Mouse (Mus musculus) granulocyte monocyte progenitor cell, adult 5-6 weeks (primary cell): ENCODE measurements around the gene Hyal2. TPM values are rescaled to one million over a fixed set of nuclear protein-coding genes. Genes with fewer than 3 reads are reported as not detected.
"Not testable (repeated sequence)": the region's sequence is repeated elsewhere in the genome, so short reads cannot be mapped to it uniquely, and the experiment has no call there.

Experiments used
- ATAC-seq: replicated peaks from 2 replicates; pipeline ENCODE4 v1.8.0; 2016; ENCODE audit warnings: mild to moderate bottlenecking, moderate TSS enrichment, inconsistent platforms; ENCODE audit not compliant: poor library complexity, severe bottlenecking
- total RNA-seq, 2 experiments: library from RNA; stranded (forward) in 1 of 2; stranded (reverse) in 1 of 2; fragments of 200-712, 200-1000 nt in 1 of 2; fragments of >200 nt in 1 of 2; fragmentation: Nextera tagmentation in 1 of 2; gene quantifications; 2 replicates each; pipeline ENCODE4 v1.2.3; 2014 to 2017

The Hyal2 gene
- total RNA-seq, 2 experiments from 2014 or later, result 5.3 to 6.2 TPM

DNA sequence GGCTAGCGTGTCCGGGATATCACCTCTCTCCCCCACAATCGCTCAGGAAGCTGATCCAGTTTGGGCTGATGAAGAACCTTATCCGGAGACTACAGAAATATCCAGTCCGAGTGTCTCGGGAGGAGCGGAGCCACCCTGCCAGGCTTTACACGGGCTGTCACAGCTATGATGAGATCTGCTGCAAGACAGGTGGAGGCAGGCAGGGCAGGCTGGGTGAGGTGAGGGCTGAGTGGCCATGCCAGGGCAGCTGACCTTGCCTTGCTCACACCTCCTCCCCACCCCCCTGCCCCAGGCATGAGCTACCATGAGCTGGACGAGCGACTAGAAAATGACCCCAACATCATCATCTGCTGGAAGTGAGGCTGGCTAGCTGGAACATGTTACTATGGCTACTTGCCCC is 22.5 kb upstream of the Hyal2 start:
- no peak for ATAC-seq

GRCm38 (mm10) chr9:107545602-107546001 is 22.1 kb upstream of the Hyal2 start:
- ATAC-seq, result no peak

DNA sequence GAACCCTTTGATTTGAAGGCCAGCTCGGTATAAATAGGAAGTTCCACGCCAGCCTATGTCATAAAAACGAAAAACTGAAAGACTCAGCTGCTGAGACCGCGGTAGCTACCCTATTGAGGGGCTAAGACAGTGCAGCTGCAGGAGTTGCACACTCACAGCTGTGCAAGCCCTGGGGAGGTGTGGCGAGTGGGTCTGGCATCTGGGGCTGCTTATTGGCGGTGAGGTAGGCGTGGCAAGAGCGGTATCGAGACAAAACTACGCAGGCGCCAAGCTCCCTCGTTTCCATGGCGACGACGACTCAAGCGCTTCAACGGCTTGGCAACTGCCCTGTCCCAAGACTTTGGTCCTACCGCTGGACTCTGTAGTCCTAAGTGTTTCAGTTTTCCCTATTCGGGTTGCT is 20.7 kb upstream of the Hyal2 start, which contains the start of gene Zmynd10:
Gene Zmynd10, plus strand, starts transcription at position 273 of the 400 bp plus-strand sequence.
- ATAC-seq, result peak; percentile 65

GRCm38 (mm10) chr9:107547957-107548356 is 19.8 kb upstream of the Hyal2 start:
- peak; percentile 26 for ATAC-seq

DNA sequence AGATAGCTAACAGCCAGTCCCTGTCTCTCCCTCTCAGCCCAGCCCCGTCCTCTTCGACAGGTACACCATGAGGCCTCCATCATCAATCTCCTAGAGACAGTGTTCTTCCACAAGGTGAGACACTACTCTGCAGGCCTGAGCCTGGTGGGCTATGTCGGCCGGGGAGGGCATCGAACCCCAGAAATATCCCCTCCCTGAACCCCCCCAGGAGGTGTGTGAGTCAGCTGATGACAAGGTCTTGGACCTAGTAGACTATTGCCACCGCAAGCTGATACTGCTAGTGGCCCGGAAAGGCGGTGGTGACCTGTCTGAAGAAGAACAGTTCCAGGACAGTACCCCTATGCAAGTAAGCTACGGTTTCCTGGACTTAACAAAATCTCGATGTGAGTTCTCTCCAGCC is 18.9 kb upstream of the Hyal2 start:
- ATAC-seq, result no peak

GRCm38 (mm10) chr9:107549297-107550074 is 18.3 kb upstream of the Hyal2 start:
- ATAC-seq, result no peak

DNA sequence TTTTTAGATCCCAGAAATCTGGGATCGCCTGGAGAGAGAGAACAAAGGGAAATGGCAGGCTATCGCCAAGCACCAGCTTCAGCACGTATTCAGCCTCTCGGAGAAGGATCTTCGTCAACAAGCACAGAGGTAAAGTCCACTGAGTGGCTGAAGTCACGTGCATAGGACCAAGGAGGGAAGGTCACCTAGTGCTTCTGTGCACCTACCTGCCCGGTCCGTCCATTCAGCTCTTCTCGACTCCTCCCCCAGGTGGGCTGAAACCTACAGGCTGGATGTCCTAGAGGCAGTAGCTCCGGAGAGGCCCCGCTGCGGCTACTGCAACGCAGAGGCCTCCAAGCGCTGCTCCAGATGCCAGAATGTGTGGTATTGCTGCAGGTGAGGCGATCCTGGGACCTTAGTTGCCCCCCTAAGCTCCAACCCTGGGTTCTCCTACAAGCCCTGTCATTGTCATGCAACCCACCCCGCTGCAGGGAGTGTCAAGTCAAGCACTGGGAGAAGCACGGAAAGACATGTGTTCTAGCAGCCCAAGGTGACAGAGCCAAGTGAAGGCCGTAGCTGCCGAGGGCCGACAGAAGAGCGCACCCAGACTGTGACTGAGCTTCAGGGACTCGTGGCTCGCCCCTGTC is 17.1 kb upstream of the Hyal2 start:
- no peak for ATAC-seq

GRCm38 (mm10) chr9:107551117-107551889 is 16.4 kb upstream of the Hyal2 start, which contains the start of gene Rassf1:
TSS of gene Rassf1 (plus strand) at chr9:107551555.
- ATAC-seq, result 0 out of 2 replicates have a peak, but pooled peaks have one; percentile 6

DNA sequence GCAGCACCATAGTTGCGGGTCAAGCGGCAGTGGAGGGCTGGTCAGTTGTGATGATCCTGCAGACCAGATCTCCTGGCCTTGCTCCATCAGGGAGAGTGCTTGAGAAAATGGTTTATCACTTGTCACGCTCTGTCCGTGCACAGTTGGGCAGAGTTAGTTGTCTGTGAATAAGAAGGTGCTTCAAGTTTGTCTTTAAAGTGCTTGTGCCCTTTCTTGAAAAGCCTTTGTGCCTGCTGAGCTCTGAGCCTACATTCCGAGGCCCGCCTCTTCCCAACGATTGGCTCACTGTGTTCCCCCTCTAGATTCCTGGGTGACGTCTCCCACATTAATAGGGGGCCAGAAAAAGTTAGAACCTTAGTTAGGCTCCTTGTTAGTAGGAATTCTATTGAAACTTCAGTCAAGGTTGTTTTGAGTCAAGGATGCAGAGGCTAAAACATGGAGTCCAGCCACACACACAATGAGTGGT is 15.8 kb upstream of the Hyal2 start:
- no peak for ATAC-seq

- ATAC-seq, result no peak
These were observed 14.9 kb upstream of the Hyal2 start for GRCm38 (mm10) chr9:107552690-107553393.

- ATAC-seq, result no peak
These were observed 14.0 kb upstream of the Hyal2 start for GRCm38 (mm10) chr9:107553541-107554318.

- ATAC-seq, result peak; percentile 79
These were observed 13.4 kb upstream of the Hyal2 start for GRCm38 (mm10) chr9:107554319-107554825.

DNA sequence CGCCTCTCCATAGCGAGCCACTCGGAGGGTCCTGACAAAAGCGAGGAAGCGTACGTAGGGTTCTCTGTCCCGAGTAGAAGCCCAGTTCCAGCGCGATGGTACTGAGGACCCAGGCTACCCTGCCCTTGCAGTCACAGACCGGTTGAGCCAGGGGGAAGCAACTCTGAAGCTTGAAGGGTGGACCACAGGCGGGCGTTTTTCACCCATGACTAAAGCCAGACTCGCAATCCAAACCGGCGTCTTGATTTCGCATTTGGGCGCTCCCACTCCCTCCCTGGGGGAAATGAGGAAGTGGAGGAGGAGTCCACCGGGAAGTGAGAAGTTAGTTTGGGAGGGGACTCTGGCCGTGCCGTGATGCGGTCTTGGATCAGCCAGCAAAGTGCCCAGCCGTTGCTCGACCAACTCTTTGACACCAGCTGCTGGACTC is 12.7 kb upstream of the Hyal2 start:
- ATAC-seq, result peak; percentile 41

GRCm38 (mm10) chr9:107555701-107556100 is 12.0 kb upstream of the Hyal2 start:
- no peak for ATAC-seq

- no peak for ATAC-seq
These were observed 11.4 kb upstream of the Hyal2 start for GRCm38 (mm10) chr9:107556346-107556745.

DNA sequence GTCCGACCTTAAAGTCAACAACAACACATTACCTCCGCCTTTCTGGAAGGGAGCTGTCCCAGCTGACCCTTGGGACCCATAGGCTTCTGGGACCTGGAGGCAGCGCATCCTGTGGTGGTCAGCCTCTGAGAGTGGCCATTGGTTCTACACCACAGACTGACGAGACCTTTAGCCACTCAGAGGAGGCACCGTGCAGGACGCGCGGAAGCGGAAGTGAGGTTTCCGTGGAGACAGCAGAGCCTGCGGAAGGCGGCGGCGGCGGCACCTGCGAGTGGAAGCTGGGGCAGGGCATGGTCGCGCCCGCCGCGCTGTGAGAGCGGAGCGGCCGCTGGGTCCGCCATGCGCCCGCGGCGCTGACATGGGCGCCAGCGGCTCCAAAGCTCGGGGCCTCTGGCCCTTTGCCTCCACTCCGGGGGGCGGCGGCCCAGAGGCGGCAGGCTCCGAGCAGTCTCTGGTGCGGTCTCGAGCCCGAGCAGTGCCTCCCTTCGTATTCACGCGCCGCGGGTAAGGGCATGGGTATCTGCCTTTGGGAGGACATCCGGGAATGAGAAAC is 4.6 kb upstream of the Hyal2 start, which contains the start of gene Tusc2:
Gene Tusc2, plus strand, starts transcription at position 227 of the 553 bp plus-strand sequence.
- ATAC-seq, result peak; percentile 94

- ATAC-seq, result not testable (repeated sequence)
These were observed 2.2 kb upstream of the Hyal2 start for GRCm38 (mm10) chr9:107565556-107565955.

DNA sequence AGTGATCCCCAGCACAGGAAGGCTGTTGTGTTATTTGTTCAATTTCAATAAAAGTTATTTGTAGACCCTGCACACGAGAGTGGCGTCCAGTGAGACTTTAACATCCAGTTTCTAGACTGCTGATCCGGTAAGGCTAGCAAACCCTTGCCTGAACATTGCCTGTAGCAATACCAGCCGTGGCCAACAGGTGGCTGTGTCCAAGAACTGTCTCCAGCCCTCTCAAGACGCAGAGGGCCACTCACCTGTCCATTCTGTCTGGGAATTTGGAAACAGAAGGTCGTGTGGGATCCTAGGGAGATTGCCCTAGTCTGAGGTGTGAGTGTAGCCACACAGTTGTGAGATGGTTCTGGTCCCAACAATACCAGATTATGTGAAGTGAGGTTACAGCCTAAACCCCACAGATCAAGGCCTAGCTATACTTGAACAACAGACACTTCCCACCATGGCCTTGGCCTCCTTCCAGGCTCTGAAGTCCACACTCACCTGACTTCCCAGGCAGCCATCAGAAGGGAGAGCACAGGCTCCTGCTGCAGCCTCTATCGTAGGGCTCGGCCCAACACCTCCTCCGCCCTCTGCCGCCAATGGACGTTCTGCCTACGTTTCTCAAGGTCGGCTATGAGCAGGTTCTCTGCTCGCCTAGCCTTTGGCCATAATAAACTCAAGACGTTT is 1.6 kb upstream of the Hyal2 start:
- ATAC-seq, result 0 out of 2 replicates have a peak, but pooled peaks have one; percentile 17
